Mouse (Mus musculus) CD8-positive naive resting alpha-beta T cell, adult 57 days (primary cell): ENCODE data around the gene Hivep3. TPM values are rescaled to one million over a fixed set of nuclear protein-coding genes. Genes with fewer than 3 reads are reported as not detected.

Experiments used
- total RNA-seq: library from RNA; stranded (reverse); gene quantifications from one replicate; pipeline ENCODE4 v1.2.4, GENCODE M21; 2023

Gene Hivep3
- total RNA-seq = 9.7 TPM

DNA sequence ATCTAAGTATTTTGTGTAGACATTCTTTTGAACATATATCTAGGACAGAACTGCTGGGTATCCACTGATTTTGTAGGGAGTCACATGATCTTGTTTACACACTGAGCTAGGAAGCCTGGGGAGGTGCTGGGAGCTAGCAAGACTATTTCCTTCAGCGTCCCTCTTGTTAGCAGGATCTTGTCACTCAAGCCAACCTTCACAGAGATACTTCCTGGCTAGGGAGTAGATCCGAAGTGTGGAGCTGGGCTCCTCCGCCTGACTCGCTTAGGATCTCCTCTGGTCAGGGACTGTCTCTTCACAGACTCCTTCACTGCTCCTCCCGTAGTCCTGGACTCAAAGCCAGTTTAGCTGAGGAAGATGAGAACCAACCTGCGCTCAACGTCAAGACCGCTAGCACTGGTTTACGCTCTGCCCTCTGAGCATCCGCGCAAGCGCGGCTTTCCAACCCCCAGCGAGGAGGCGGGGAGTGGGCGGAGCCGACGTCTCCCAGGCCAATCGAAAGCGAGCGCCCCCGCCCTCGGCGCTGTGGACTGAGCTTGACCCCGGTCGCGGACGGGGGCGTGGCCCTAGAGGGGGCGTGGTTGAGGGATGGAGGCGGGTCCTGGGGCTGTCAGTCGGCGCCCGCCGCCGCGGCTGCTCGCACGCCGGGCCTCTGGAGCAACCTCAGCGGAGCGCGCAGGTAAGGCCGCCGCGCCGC lies at the start of gene Hivep3:
Hivep3 (plus strand) TSS at position 601 of the 697 bp plus-strand sequence.

DNA sequence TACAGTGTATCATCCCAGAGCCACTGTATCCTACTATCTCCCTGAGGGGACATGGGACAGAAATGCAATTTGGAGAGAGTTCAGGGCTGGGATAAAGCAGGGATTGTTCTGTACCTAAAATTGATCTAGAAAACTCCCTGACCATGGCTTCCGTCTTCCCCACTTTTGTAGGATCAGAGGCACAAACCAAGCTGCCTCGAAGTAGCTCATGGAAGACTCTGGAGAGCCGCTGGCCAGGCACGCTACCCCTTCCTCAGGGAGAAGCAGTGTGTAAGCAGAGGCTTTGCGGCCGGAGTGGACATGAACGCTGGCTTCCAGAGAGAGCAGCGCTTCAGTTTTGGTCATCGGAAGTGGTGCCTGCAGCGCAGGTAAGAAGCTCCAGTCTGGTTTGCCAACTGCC lies 331.1 kb downstream of the Hivep3 start, which contains the start of gene AL607142.1:
AL607142.1 (plus strand) TSS at position 301 of the 400 bp plus-strand sequence.

DNA sequence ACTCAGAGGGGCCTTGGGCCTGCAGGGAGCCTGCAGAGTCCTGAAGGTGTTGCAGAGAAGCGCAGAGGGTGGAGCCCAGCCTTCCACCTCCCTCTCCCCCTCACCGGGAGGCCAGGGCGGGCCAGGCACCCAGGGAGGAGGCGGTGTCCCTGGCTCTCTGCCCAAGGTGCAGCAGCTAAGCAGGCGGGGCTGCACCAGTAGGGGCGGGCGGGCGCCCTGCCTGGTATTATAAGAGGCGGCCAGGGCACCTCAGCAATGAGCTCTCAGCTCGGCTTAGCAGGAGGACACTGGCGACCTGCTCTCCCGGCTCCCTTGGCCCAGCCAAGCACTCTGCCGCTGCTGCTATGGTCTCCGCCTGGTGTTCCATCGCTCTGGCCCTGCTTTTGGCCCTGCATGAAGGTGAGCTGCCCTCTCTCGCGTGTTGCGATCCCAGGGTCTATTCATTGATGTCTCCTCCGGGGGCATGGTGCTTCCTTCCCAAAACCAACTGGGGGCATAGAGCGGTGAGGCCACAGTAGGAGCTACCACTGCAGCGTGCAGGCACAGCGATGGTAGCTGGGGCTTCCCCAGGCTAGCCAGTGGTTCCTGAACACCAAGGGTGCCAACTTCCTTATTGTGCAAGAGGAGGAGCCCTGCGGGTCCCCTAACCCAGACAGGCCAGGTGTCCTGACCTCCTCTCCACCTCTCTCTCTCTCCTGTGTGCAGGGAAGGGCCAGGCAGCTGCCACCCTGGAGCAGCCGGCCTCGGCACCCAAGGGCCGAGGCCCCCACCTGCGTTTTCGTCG lies 427.8 kb downstream of the Hivep3 start, which contains the start of gene Edn2:
Edn2 (plus strand) TSS at position 41 of the 784 bp plus-strand sequence.

Other genes starting within 250 kb of the Hivep3 start
- gene Rimkla, start 241.2 kb upstream of the Hivep3 start, total RNA-seq = 0.70 TPM
- 75.0 TPM for gene Foxj3, start 196.8 kb upstream of the Hivep3 start, total RNA-seq
- 8.1 TPM for gene Frg2f1, start 194.3 kb upstream of the Hivep3 start, total RNA-seq
- 2.6 TPM for gene Guca2a, start 96.1 kb upstream of the Hivep3 start, total RNA-seq
- gene Guca2b, start 74.8 kb upstream of the Hivep3 start, total RNA-seq = not detected